ENCODE assay signal across 10 mouse cellular contexts in genomic region chr4:97926607-97927308, GRCm38 (mm10).
DNase-seq lines count a peak whose midpoint lies in the region; ATAC-seq lines count a peak whose summit lies in the region.
"Had no signal": no experiment of that assay in that cellular context is flagged by ENCODE, and none has a peak within 500 bp of the region (broad histone marks: within the 10 kb centered on the region; RNA-seq: fewer than 3 reads in every experiment).

No protein-coding gene starts in this region.

- no peaks in the 10 kb centered on the region for H3K9me3 ChIP-seq in hindbrain, embryonic 15.5 days
- no peaks in the 10 kb centered on the region for H3K9me3 ChIP-seq in hindbrain, embryonic 10.5 days
- H3K9me3 ChIP-seq in limb, embryonic 15.5 days, result no peaks in the 10 kb centered on the region
- H3K9me3 ChIP-seq: midbrain, embryonic 12.5 days had no signal

- H3K27me3 ChIP-seq in hindbrain, embryonic 15.5 days, result no peaks in the 10 kb centered on the region
- H3K27me3 ChIP-seq in hindbrain, embryonic 10.5 days (ENCODE audit: insufficient read depth, poor library complexity, severe bottlenecking), result no peaks in the 10 kb centered on the region
- no peaks in the 10 kb centered on the region for H3K27me3 ChIP-seq in limb, embryonic 15.5 days
- H3K27me3 ChIP-seq: midbrain, embryonic 12.5 days had no signal

- no peak overlapping the region for H3K4me3 ChIP-seq in hindbrain, embryonic 15.5 days
- no peak overlapping the region for H3K4me3 ChIP-seq in hindbrain, embryonic 10.5 days
- H3K4me3 ChIP-seq in limb, embryonic 15.5 days, result no peak overlapping the region
- H3K4me3 ChIP-seq: midbrain, embryonic 12.5 days had no signal

- 58% methylated on average over 5 of the region's 5 CpGs for WGBS in hindbrain, embryonic 15.5 days
- WGBS in hindbrain, embryonic 10.5 days, result 84% methylated on average over 5 of the region's 5 CpGs
- WGBS in limb, embryonic 15.5 days, result 37% methylated on average over 5 of the region's 5 CpGs

- H3K36me3 ChIP-seq in hindbrain, embryonic 15.5 days, result no peaks in the 10 kb centered on the region
- H3K36me3 ChIP-seq in hindbrain, embryonic 10.5 days, result no peaks in the 10 kb centered on the region
- no peaks in the 10 kb centered on the region for H3K36me3 ChIP-seq in limb, embryonic 15.5 days
- H3K36me3 ChIP-seq: midbrain, embryonic 12.5 days had no signal

- no peak overlapping the region for H3K4me2 ChIP-seq in hindbrain, embryonic 15.5 days
- H3K4me2 ChIP-seq in limb, embryonic 15.5 days, result no peak overlapping the region
- H3K4me2 ChIP-seq: midbrain, embryonic 12.5 days had no signal

- ATAC-seq in hindbrain, embryonic 15.5 days (ENCODE audit: low FRiP score, low read depth), result peak; percentile 62
- peak; percentile 23 for ATAC-seq in activated CD4-positive, CD25-positive, alpha-beta regulatory T cell, adult 4 months
- no peak for ATAC-seq in limb, embryonic 15.5 days (ENCODE audit: insufficient number of reproducible peaks, low FRiP score, low TSS enrichment, low read depth)

- DNase-seq in hindbrain, embryonic 10.5 days (ENCODE audit: low spot score), result no peak
- peak; percentile 6 for DNase-seq in CD4-positive helper T cell, adult 2 months (ENCODE audit: low read depth, low spot score)
- DNase-seq in kidney, postnatal 10 days, result no peak
- DNase-seq in cerebellum, adult 9-11 months, result no peak
- DNase-seq: cerebellum, adult 9-10 months; thymus, adult 18-20 months had no signal

- H3K27ac ChIP-seq in hindbrain, embryonic 15.5 days (replicated peaks), result peak overlapping the region; percentile 29; the same call in 1 of the 2 replicates
- no peak overlapping the region for H3K27ac ChIP-seq in hindbrain, embryonic 10.5 days
- peak overlapping the region; percentile 38 for H3K27ac ChIP-seq in limb, embryonic 15.5 days
- H3K27ac ChIP-seq: midbrain, embryonic 12.5 days had no signal

- H3K4me1 ChIP-seq in hindbrain, embryonic 15.5 days (replicated peaks), result peaks cover 44% of the 10 kb centered on the region
- peaks cover 7% of the 10 kb centered on the region; the same call in 1 of the 2 replicates for H3K4me1 ChIP-seq in hindbrain, embryonic 10.5 days (replicated peaks)
- peaks cover 37% of the 10 kb centered on the region for H3K4me1 ChIP-seq in limb, embryonic 15.5 days

- no peak overlapping the region for H3K9ac ChIP-seq in hindbrain, embryonic 15.5 days
- no peak overlapping the region for H3K9ac ChIP-seq in limb, embryonic 15.5 days
- H3K9ac ChIP-seq: midbrain, embryonic 12.5 days had no signal
